Mouse (Mus musculus) ES-Bruce4 (cell line): ENCODE results near the gene Trim46. TPM values are rescaled to one million over a fixed set of nuclear protein-coding genes. Genes with fewer than 3 reads are reported as not detected.

Experiments used
- H3K27ac ChIP-seq: 2 replicates; pipeline ENCODE4 v1.5.1; 2012; ENCODE audit warnings: low read length, inconsistent platforms; ENCODE audit not compliant: insufficient read depth
- H3K27me3 ChIP-seq: 2 replicates; pipeline ENCODE4 v1.6.1; 2012; ENCODE audit warnings: mild to moderate bottlenecking, low read length, inconsistent platforms; ENCODE audit not compliant: control insufficient read depth, poor library complexity, insufficient read depth, severe bottlenecking
- H3K36me3 ChIP-seq: 2 replicates; pipeline ENCODE4 v1.6.1; 2012; ENCODE audit warnings: inconsistent platforms, mild to moderate bottlenecking, low read length, moderate library complexity; ENCODE audit not compliant: control insufficient read depth, poor library complexity, insufficient read depth, severe bottlenecking
- H3K4me1 ChIP-seq: one replicate; pipeline ENCODE4 v1.8.1; 2011; ENCODE audit warnings: low read length; ENCODE audit not compliant: control insufficient read depth, insufficient read depth
- H3K4me3 ChIP-seq: 2 replicates; pipeline ENCODE4 v1.5.1; 2011; ENCODE audit warnings: low read depth, mild to moderate bottlenecking, low read length
- H3K9ac ChIP-seq: 2 replicates; pipeline ENCODE4 v1.6.1; 2012; ENCODE audit warnings: low read depth, mild to moderate bottlenecking, inconsistent platforms; ENCODE audit not compliant: poor library complexity, severe bottlenecking
- H3K9me3 ChIP-seq: replicated peaks from 2 replicates; pipeline ENCODE4 v1.6.1; 2012; ENCODE audit warnings: mild to moderate bottlenecking, low read length, inconsistent platforms; ENCODE audit not compliant: control insufficient read depth, poor library complexity, insufficient read depth, severe bottlenecking
- CTCF ChIP-seq: IDR thresholded peaks from one replicate; pipeline ENCODE4 v1.8.1; 2011; ENCODE audit warnings: low read depth, low read length
- EP300 ChIP-seq: IDR thresholded peaks from 2 replicates; pipeline ENCODE4 v1.6.1; 2011; ENCODE audit warnings: low read depth, low read length; ENCODE audit not compliant: insufficient read depth
- POLR2A ChIP-seq: IDR thresholded peaks from one replicate; pipeline ENCODE4 v1.8.1; 2011; ENCODE audit warnings: low read length; ENCODE audit not compliant: insufficient read depth
- polyA plus RNA-seq: library from polyadenylated mRNA; stranded (reverse); fragments of >200 nt; gene quantifications from 2 replicates; pipeline ENCODE4 v1.2.4, GENCODE M21; 2011; ENCODE audit warnings: low read depth; ENCODE audit not compliant: missing spikeins, insufficient read depth, insufficient read length

The Trim46 gene
- polyA plus RNA-seq, 1 experiment, result 5.7 TPM

DNA sequence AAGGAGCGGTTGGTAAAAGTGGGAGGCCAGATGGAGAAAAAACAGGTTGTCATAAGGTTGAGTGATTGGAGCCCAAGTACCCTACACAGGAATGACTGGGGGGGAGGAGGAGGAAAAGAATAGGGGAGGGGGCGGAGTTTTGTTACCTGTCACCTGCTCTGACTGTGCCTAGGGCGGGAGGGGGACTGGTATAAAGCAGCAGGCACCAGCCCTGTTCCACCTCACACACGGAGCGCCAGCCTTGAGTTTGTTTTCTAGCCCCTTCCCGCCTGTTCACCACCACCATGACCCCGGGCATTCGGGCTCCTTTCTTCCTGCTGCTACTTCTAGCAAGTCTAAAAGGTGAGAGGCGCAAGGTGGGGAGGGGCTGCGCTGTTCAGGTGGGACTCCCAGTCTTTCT lies 17.3 kb downstream of the Trim46 start, which contains the start of gene Muc1:
Gene Muc1, plus strand, starts transcription at position 222 of the 400 bp plus-strand sequence.
- H3K4me1 ChIP-seq, result peaks cover 10% of the 10 kb centered on the region
- H3K9me3 ChIP-seq, result no peaks in the 10 kb centered on the region
- H3K4me3 ChIP-seq, result peak within 1 kb of the TSS; percentile 56
- peak within 1 kb of the TSS; percentile 19; the same call in 1 of the 2 replicates for H3K9ac ChIP-seq
- no peaks in the 10 kb centered on the region for H3K36me3 ChIP-seq
- no peaks in the 10 kb centered on the region for H3K27me3 ChIP-seq
- TF ChIP-seq POLR2A, result no peak
- TF ChIP-seq CTCF, result no peak
- TF ChIP-seq EP300, result 0 out of 2 replicates have a peak, but pooled peaks have one; percentile 28
- peak within 1 kb of the TSS; percentile 66 for H3K27ac ChIP-seq

DNA sequence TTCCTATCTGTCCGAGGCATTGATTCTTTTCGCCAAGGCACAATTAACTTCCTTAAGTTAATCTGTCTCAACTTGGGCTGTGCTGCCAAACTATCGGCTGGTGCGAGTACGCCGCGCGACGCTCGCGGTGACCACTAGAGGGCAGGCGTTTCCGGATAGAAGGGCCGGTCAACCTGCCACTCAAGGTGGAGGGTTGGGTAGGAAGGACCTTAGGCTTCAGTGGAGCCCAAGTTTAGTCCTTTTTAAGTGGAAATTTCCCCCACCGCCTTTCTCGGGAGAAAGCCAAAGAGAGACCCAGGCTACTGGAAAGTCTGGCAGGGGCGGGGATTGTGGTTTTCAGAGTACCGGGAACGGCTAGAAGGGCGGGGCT lies 17.9 kb downstream of the Trim46 start:
- Histone ChIP-seq H3K36me3 (no peaks in the 10 kb centered on the region), H3K9ac (0 out of 2 replicates have a peak overlapping the region, but pooled peaks have one; percentile 19), H3K27me3 (no peaks in the 10 kb centered on the region), H3K9me3 (no peaks in the 10 kb centered on the region), H3K4me3 (peak overlapping the region; percentile 56), H3K4me1 (peaks cover 10% of the 10 kb centered on the region), H3K27ac (peak overlapping the region; percentile 60)
- TF ChIP-seq POLR2A (no peak), CTCF (peak; percentile 94)

GRCm38 (mm10) chr3:89227307-89228179 lies 18.6 kb downstream of the Trim46 start:
- Histone ChIP-seq H3K4me3 (peak overlapping the region; percentile 65), H3K27me3 (no peaks in the 10 kb centered on the region), H3K9ac (peak overlapping the region; percentile 51), H3K27ac (peak overlapping the region; percentile 60), H3K9me3 (no peaks in the 10 kb centered on the region), H3K4me1 (peaks cover 10% of the 10 kb centered on the region), H3K36me3 (no peaks in the 10 kb centered on the region)
- TF ChIP-seq POLR2A, result no peak
- no peak for TF ChIP-seq CTCF
- TF ChIP-seq EP300, result no peak

DNA sequence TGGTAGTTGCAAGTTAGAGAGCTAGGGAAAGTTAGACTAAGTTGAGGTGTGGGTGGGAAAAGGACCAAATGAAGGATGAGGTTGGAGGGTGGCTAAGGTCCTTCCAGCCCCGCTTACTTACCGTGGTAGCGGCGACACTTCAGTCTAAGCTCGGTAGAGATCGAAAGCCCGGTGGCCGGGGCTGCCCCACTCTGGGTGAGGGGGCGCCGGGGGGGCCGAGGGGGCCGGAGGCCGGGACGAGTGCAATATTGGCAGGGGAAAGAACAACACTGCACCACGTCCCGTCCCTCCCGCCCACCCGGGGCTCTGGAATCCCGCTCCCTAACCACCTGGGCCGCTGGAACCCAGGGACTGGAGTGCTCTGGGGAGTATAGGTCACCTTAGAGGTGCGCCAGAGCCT lies 19.2 kb downstream of the Trim46 start, which contains the start of gene Mtx1:
Gene Mtx1, minus strand, starts transcription at position 189 of the 400 bp plus-strand sequence.
- no peak for TF ChIP-seq EP300
- no peak for TF ChIP-seq CTCF
- no peak for TF ChIP-seq POLR2A
- Histone ChIP-seq H3K9ac (peak within 1 kb of the TSS; percentile 51), H3K36me3 (no peaks in the 10 kb centered on the region), H3K9me3 (no peaks in the 10 kb centered on the region), H3K4me1 (peaks cover 10% of the 10 kb centered on the region), H3K4me3 (peak within 1 kb of the TSS; percentile 65), H3K27ac (peak within 1 kb of the TSS; percentile 68), H3K27me3 (no peaks in the 10 kb centered on the region)

GRCm38 (mm10) chr3:89226361-89226760 lies 19.7 kb downstream of the Trim46 start:
- TF ChIP-seq EP300 (no peak), POLR2A (no peak), CTCF (no peak)
- H3K4me1 ChIP-seq, result peaks cover 10% of the 10 kb centered on the region
- no peaks in the 10 kb centered on the region for H3K36me3 ChIP-seq
- H3K27me3 ChIP-seq, result no peaks in the 10 kb centered on the region
- H3K9me3 ChIP-seq, result no peaks in the 10 kb centered on the region
- H3K27ac ChIP-seq, result peak overlapping the region; percentile 68
- peak overlapping the region; percentile 51 for H3K9ac ChIP-seq
- H3K4me3 ChIP-seq, result peak overlapping the region; percentile 58

GRCm38 (mm10) chr3:89225918-89226317 lies 20.2 kb downstream of the Trim46 start:
- H3K9ac ChIP-seq, result peak overlapping the region; percentile 51
- H3K36me3 ChIP-seq, result no peaks in the 10 kb centered on the region
- H3K27ac ChIP-seq, result peak overlapping the region; percentile 68
- peaks cover 10% of the 10 kb centered on the region for H3K4me1 ChIP-seq
- no peaks in the 10 kb centered on the region for H3K27me3 ChIP-seq
- TF ChIP-seq EP300 (peak; percentile 84), POLR2A (no peak), CTCF (no peak)
- no peaks in the 10 kb centered on the region for H3K9me3 ChIP-seq
- peak overlapping the region; percentile 58 for H3K4me3 ChIP-seq
